Mouse (Mus musculus) G1E (cell line): ENCODE results near the gene Cadps. TPM values are rescaled to one million over a fixed set of nuclear protein-coding genes. Genes with fewer than 3 reads are reported as not detected.

Source experiments
- ATAC-seq: 2 replicates; pipeline ENCODE4 v1.8.0; 2016; ENCODE audit warnings: mild to moderate bottlenecking; ENCODE audit not compliant: insufficient number of reproducible peaks, poor library complexity, low FRiP score, severe bottlenecking; ENCODE audit errors: extremely low read depth
- DNase-seq: peaks from one replicate; pipeline ENCODE4 v3.0.0; 2012; ENCODE audit warnings: low spot score
- H3K27me3 ChIP-seq: 2 replicates; pipeline ENCODE4 v1.6.1; 2012; ENCODE audit warnings: mild to moderate bottlenecking, low read length, inconsistent platforms; ENCODE audit not compliant: insufficient read depth
- H3K36me3 ChIP-seq: replicated peaks from 2 replicates; pipeline ENCODE3; 2012; ENCODE audit warnings: mild to moderate bottlenecking, inconsistent platforms
- H3K4me1 ChIP-seq: 2 replicates; pipeline ENCODE4 v1.6.1; 2012; ENCODE audit warnings: low read depth, low read length, inconsistent platforms, mixed read lengths; ENCODE audit not compliant: insufficient read depth
- H3K4me3 ChIP-seq: 2 replicates; pipeline ENCODE4 v1.5.1; 2012; ENCODE audit warnings: low read depth, mild to moderate bottlenecking, inconsistent platforms, low read length, moderate library complexity, mixed read lengths
- H3K9me3 ChIP-seq: replicated peaks from 2 replicates; pipeline ENCODE4 v1.6.1; 2012; ENCODE audit warnings: inconsistent platforms
- CTCF ChIP-seq: IDR thresholded peaks from 2 replicates; pipeline ENCODE4 v1.5.1; 2012; ENCODE audit warnings: low read depth, low read length, inconsistent platforms, mixed read lengths
- GATA1 ChIP-seq: IDR thresholded peaks from 2 replicates; pipeline ENCODE4 v1.6.1; 2012; ENCODE audit warnings: borderline replicate concordance, low read length, inconsistent platforms, mixed read lengths
- GATA2 ChIP-seq: IDR thresholded peaks from 2 replicates; pipeline ENCODE4 v1.6.1; 2012; ENCODE audit warnings: low read depth, low read length, inconsistent platforms, borderline replicate concordance
- POLR2AphosphoS5 ChIP-seq: IDR thresholded peaks from 2 replicates; pipeline ENCODE4 v1.6.1; 2012; ENCODE audit warnings: low read depth, low read length, inconsistent platforms; ENCODE audit not compliant: insufficient replicate concordance
- TAL1 ChIP-seq: conservative IDR thresholded peaks from 2 replicates; pipeline ENCODE4 v1.6.1; 2012; ENCODE audit warnings: low read depth, low read length, inconsistent platforms, mixed read lengths
- polyA plus RNA-seq: library from polyadenylated mRNA; stranded (reverse); fragments of >175 nt; gene quantifications from 2 replicates; pipeline ENCODE4 v1.2.3, GENCODE M21; 2012
- total RNA-seq, 2 experiments: library from RNA; stranded (forward) in 1 of 2; stranded (reverse) in 1 of 2; fragments of 200-1000 nt in 1 of 2; fragments of >200 nt in 1 of 2; fragmentation: Nextera tagmentation in 1 of 2; gene quantifications; 2 replicates each; pipeline ENCODE4 v1.2.3; 2014 to 2017

Cadps gene
- total and polyA plus RNA-seq, 3 experiments, result 0.38 TPM; not detected in 2

- no peak overlapping the region for H3K4me3 ChIP-seq
- H3K27me3 ChIP-seq, result no peaks in the 10 kb centered on the region
- no peaks in the 10 kb centered on the region for H3K4me1 ChIP-seq
- no peaks in the 10 kb centered on the region for H3K36me3 ChIP-seq
- ATAC-seq (no peak), DNase-seq (no peak)
- no peaks in the 10 kb centered on the region for H3K9me3 ChIP-seq
- TF ChIP-seq GATA1 (no peak), TAL1 (no peak), CTCF (no peak), POLR2AphosphoS5 (no peak)
Observed at GRCm38 (mm10) chr14:12529961-12530542, 292.8 kb downstream of the Cadps start.

GRCm38 (mm10) chr14:12527296-12527695 is 295.6 kb downstream of the Cadps start:
- Histone ChIP-seq H3K36me3 (no peaks in the 10 kb centered on the region), H3K4me1 (no peaks in the 10 kb centered on the region), H3K4me3 (no peak overlapping the region), H3K27me3 (no peaks in the 10 kb centered on the region), H3K9me3 (no peaks in the 10 kb centered on the region)
- DNase-seq (no peak), ATAC-seq (no peak)
- TF ChIP-seq CTCF (no peak), TAL1 (no peak), GATA2 (no peak), POLR2AphosphoS5 (no peak), GATA1 (no peak)

- H3K27me3 ChIP-seq, result no peaks in the 10 kb centered on the region
- no peaks in the 10 kb centered on the region for H3K4me1 ChIP-seq
- ATAC-seq (no peak), DNase-seq (no peak)
- no peak overlapping the region for H3K4me3 ChIP-seq
- TF ChIP-seq CTCF (no peak), POLR2AphosphoS5 (no peak), TAL1 (no peak), GATA2 (no peak), GATA1 (no peak)
- no peaks in the 10 kb centered on the region for H3K36me3 ChIP-seq
- H3K9me3 ChIP-seq, result no peaks in the 10 kb centered on the region
Observed at GRCm38 (mm10) chr14:12507018-12507417, 315.9 kb downstream of the Cadps start.

GRCm38 (mm10) chr14:12504191-12504947 is 318.5 kb downstream of the Cadps start:
- no peak for ATAC-seq
- no peak for TF ChIP-seq GATA1
- TF ChIP-seq POLR2AphosphoS5, result no peak
- no peak for TF ChIP-seq CTCF
- TF ChIP-seq GATA2, result no peak
- no peak for TF ChIP-seq TAL1
- no peak for DNase-seq
- H3K27me3 ChIP-seq, result no peaks in the 10 kb centered on the region
- H3K9me3 ChIP-seq, result no peaks in the 10 kb centered on the region
- H3K4me3 ChIP-seq, result no peak overlapping the region
- H3K4me1 ChIP-seq, result no peaks in the 10 kb centered on the region
- H3K36me3 ChIP-seq, result no peaks in the 10 kb centered on the region

GRCm38 (mm10) chr14:12462206-12462605 is 360.7 kb downstream of the Cadps start:
- no peak for TF ChIP-seq GATA1
- TF ChIP-seq POLR2AphosphoS5, result no peak
- no peak for TF ChIP-seq CTCF
- TF ChIP-seq TAL1, result no peak
- TF ChIP-seq GATA2, result no peak
- no peak for ATAC-seq

GRCm38 (mm10) chr14:12459700-12460099 is 363.2 kb downstream of the Cadps start:
- DNase-seq (no peak), ATAC-seq (no peak)
- H3K27me3 ChIP-seq, result no peaks in the 10 kb centered on the region
- H3K36me3 ChIP-seq, result no peaks in the 10 kb centered on the region
- TF ChIP-seq POLR2AphosphoS5 (no peak), CTCF (no peak), GATA1 (no peak), TAL1 (no peak), GATA2 (no peak)
- no peak overlapping the region for H3K4me3 ChIP-seq
- H3K9me3 ChIP-seq, result no peaks in the 10 kb centered on the region
- no peaks in the 10 kb centered on the region for H3K4me1 ChIP-seq

More at GRCm38 (mm10) chr14:12462206-12462605, 360.7 kb downstream of the Cadps start:
- H3K4me1 ChIP-seq, result no peaks in the 10 kb centered on the region
- H3K4me3 ChIP-seq, result no peak overlapping the region
- H3K27me3 ChIP-seq, result no peaks in the 10 kb centered on the region
- no peaks in the 10 kb centered on the region for H3K9me3 ChIP-seq
- H3K36me3 ChIP-seq, result no peaks in the 10 kb centered on the region
- no peak for DNase-seq
